Mouse (Mus musculus) right cerebral cortex, postnatal 4 days (tissue): ENCODE measurements around the gene Npm3.

Source experiments
- DNase-seq: peaks from one replicate; pipeline ENCODE4 v3.0.0-alpha.2; 2022

The Npm3 gene

DNA sequence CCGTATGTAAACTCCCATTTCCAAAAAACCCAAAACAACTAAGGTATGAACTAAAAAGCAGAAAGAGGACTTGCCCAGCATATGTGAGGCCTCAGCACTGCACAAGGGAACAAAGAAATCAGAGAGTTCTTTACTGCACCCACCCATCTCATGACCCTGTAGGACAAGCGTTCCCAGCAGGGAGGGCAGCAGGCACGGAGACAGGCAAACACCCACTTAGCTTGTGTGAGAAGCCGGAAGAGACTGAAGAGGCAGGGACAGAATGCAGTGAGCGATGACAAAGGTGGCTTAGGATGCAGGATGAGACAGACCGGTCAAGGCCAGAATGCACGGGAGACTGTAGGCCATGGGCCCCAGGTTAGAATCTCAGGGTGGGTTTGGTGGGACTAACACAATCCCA is 17.7 kb downstream of the Npm3 start:
- no peak for DNase-seq

DNA sequence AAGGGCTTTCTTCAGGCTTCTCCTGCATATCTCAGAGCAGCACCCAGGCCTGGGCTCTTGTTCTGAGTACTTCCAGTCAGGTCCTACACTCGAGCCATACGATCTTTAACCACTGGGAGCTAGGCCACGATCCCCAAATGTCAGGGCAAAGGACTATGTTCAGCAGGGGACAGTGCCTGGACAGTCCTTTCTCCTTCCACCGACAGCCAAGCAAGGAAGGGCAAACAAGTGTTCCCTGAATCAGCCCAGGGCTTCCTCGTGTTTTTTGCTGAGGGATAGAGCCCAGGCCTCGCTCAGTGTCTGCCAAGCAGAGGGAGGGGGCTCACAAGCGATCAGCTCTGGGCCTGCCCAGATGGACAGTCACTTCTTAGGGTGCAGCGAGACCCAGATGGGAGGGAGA is 19.3 kb downstream of the Npm3 start:
- no peak for DNase-seq

DNA sequence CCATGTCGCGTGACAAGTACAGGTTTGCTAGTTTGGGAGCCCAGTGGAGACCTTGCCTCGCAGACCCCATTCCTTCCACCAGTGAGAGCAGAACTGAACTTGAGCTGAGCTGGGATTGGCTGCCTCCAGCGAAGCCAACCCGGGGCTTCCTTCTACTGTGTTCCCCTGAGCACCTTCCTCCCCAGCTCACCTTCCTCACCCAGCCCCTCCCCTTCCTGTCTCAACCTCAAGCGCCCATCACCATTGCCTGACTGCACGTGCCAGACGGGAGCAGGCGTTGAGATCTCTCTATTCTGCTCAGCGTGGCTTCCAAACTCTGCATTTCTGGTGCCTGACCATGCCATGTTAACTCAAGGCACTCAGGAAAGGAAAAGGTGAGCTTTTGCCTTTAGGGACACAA is 22.2 kb downstream of the Npm3 start:
- no peak for DNase-seq

DNA sequence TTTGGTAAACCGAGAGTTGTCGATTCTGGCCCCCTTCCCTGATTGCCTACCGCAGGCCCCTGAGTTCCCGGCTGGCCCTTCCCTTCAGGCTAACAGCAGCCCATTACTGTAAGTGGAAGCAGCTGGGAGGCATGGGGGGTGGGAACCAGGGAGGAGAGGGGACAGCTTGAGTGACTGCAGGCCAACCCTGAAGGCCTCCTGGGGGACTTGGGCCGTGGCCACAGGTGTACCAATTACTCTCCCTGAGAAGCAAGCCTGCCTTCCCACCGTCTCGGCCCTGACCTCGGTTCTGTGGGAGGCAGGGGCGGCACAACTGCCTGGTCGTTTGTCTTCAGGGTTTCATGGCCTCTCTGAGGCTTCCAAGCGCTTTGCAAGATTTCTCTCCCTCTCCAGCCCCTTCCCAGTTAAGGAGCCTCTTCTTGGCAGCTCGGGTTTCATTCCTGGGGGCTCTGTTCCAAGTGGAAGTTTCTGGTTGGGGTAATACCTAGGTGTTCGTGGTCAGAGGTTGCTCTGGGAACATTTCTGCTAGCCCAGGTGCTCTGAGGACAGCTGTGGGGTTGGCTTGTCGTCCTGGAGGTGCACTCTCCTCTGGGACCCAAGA is 23.6 kb downstream of the Npm3 start:
- DNase-seq: no peak

DNA sequence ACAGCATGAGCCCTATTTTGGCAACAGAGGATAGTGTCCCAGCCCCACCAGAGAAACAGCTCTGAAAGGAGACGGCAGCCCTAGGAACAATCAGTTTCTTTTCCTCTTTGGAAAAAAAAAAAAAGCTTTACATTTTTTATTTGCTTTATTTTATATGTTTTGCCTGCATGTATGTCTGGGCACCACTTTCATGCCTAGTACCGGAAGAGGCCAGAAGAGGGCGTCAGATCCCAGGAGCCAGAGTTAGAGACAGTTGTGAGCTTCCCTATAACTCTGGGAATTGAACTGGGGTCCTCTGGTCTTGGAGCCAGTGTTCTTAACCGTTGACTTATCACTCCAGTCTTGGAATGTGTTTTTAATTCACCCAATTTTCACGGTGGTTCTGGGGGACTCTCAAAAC is 27.2 kb downstream of the Npm3 start:
- no peak for DNase-seq

DNA sequence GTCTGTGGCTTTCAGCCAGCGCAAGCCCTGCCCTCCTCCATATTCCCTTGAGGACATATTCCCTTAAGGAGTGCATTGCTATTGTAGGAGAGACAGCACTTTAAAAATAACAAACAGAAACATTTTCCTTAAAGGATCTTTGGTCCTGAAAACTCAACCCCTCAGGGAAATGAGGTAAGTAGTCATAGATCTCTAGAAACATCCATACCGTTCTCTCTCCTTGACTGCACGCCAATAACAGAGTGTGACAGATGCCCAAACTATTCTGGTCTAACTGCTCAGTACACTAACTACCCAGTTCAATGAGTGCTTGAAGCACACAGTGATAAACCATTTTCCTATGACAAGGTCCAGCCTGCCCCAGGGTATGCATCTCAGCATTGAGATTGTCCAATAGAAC is 31.1 kb downstream of the Npm3 start:
- DNase-seq: no peak

DNA sequence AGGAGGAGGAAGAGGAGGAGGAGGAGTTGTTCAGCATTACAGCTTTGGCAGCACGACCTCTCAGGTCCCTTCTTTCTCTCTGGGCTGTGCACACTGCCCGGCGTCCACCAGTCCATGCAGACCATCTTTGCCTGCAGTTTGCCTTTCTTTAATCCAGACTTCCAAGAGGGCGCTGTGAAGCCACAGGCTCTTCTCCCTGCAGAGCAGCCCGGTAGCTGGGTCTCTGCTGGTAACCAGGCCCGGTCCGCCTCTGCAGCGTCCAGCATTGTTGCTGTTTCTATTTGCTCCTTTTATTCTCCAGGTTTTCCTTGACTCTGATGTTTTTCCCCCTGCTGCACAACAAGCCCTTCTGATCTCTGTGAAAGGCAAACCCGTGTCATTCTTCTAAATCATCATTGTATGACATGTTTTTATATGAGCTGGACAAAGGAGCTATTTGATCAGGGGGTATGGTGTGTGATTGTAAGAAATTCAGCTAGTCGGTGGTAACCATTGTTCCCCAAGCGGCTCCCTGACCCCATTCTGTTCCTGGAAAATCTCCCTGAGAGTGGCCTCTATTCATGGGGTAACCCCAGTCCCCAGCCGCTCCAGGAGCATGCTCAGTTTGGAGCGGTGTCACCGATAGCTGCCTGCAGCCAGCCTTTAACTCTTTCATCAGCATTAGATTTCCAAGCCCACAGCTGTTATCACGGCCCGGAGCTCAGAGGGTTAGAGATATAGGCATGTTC is 31.7 kb downstream of the Npm3 start:
- peak; percentile 63 for DNase-seq

DNA sequence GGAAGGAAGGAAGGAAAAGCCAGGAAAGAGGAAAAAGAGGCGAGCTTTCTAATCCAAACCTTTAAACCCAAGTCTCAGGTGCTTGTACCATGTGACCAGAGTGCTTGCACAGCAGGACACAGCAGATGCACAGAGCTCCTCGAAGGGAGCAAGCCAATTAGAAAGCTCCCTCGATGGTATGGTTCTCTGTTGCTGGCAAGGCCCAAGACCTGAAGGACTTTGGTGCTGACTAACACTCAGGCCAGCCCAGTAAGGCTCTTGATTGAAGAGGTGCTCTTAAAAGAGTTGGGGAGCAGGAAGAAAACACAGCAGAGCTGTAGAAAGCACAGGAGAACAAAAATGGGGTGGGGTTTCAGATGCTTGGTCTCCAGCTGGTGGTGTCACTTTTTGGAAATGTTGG is 40.7 kb downstream of the Npm3 start:
- no peak for DNase-seq
